Mouse (Mus musculus) limb, embryonic 13.5 days (tissue): ENCODE data around the gene Orai3. TPM values are rescaled to one million over a fixed set of nuclear protein-coding genes. Genes with fewer than 3 reads are reported as not detected.
"Not testable (repeated sequence)": the region's sequence is repeated elsewhere in the genome, so short reads cannot be mapped to it uniquely, and the experiment has no call there.

ENCODE experiments used
- ATAC-seq: fragments of 200-750 bp; cut with Nextera tagmentation; 2 replicates; pipeline ENCODE4 v1.8.0; 2017; ENCODE audit warnings: low read depth, moderate number of reproducible peaks, moderate TSS enrichment; ENCODE audit not compliant: low FRiP score
- H3K27ac ChIP-seq: fragments of 300-500 bp; sonication (generic); 2 replicates; pipeline ENCODE4 v1.5.1; 2015; ENCODE audit warnings: inconsistent platforms, mild to moderate bottlenecking, moderate library complexity
- H3K27me3 ChIP-seq: fragments of 300-500 bp; sonication (generic); 2 replicates; pipeline ENCODE4 v1.6.1; 2015; ENCODE audit warnings: mild to moderate bottlenecking, inconsistent platforms
- H3K36me3 ChIP-seq: fragments of 300-500 bp; sonication (generic); 2 replicates; pipeline ENCODE4 v1.6.1; 2015; ENCODE audit warnings: inconsistent platforms, mild to moderate bottlenecking, moderate library complexity
- H3K4me1 ChIP-seq: fragments of 300-500 bp; sonication (generic); 2 replicates; pipeline ENCODE4 v1.6.1; 2015; ENCODE audit warnings: inconsistent platforms
- H3K4me2 ChIP-seq: fragments of 300-500 bp; sonication (generic); replicated peaks from 2 replicates; pipeline ENCODE4 v1.6.1; 2015; ENCODE audit warnings: inconsistent platforms, mild to moderate bottlenecking, moderate library complexity
- H3K4me3 ChIP-seq: fragments of 300-500 bp; sonication (generic); 2 replicates; pipeline ENCODE4 v1.5.1; 2015; ENCODE audit warnings: moderate library complexity, mild to moderate bottlenecking, inconsistent platforms
- H3K9ac ChIP-seq: fragments of 300-500 bp; sonication (generic); 2 replicates; pipeline ENCODE4 v1.6.1; 2015; ENCODE audit warnings: mild to moderate bottlenecking, inconsistent platforms
- H3K9me3 ChIP-seq: fragments of 300-500 bp; sonication (generic); 2 replicates; pipeline ENCODE4 v1.6.1; 2016; ENCODE audit warnings: inconsistent platforms
- WGBS: fragments of 180-500 bp; shearing (Covaris S2); methylation state at CpG from one replicate; pipeline ENCODE4 v1.1.7; 2015; 5-methylcytosine and 5-hydroxymethylcytosine counted together
- polyA plus RNA-seq: library from polyadenylated mRNA; unstranded; fragments of >200 nt; fragmentation: Nextera tagmentation; extraction: Ambion mirVana; gene quantifications from 2 replicates; pipeline ENCODE4 v1.2.1, GENCODE M21; 2015

Orai3 gene
- 20.1 and 20.8 TPM in 2 replicates for polyA plus RNA-seq

- Histone ChIP-seq H3K27ac (peak within 1 kb of the TSS; percentile 95), H3K27me3 (no peaks in the 10 kb centered on the region), H3K9me3 (no peaks in the 10 kb centered on the region), H3K4me2 (peak within 1 kb of the TSS; percentile 91), H3K36me3 (peaks cover 44% of the 10 kb centered on the region), H3K4me3 (peak within 1 kb of the TSS; percentile 73), H3K4me1 (peaks cover 24% of the 10 kb centered on the region), H3K9ac (peak within 1 kb of the TSS; percentile 92)
- peak; percentile 75 for ATAC-seq
- WGBS = under 1% methylated on average over 24 of the region's 24 CpGs
Measured at GRCm38 (mm10) chr7:127769651-127770038, at the start of gene Orai3. Gene Orai3 (plus strand): TSS chr7:127769815.

DNA sequence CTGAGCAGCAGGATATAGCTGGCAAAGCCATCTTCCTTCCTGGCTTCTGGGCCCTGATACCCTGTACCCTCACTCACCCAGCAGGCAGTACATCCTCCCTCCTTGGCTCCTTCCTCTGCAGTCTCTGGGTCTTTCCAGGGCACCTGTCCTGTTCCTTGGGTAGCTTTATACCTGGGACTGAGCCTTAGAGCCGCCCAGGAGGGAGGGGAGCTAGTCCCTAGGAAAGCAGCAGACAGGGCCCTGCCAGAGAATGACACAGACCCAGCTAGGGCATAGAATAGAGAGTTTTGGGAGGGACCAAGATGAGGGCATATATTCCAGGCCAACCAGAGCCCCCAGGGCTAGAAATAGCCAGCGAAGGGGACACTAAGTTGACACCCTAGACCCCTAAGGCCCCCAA, 44.1 kb upstream of the Orai3 start:
- 47% methylated on average over 2 of the region's 2 CpGs for WGBS
- H3K4me2 ChIP-seq = no peak overlapping the region
- H3K27ac ChIP-seq = no peak overlapping the region
- no peak overlapping the region for H3K9ac ChIP-seq
- no peaks in the 10 kb centered on the region for H3K9me3 ChIP-seq
- no peaks in the 10 kb centered on the region for H3K27me3 ChIP-seq
- no peak for ATAC-seq
- H3K4me1 ChIP-seq = no peaks in the 10 kb centered on the region
- H3K36me3 ChIP-seq = no peaks in the 10 kb centered on the region
- H3K4me3 ChIP-seq = no peak overlapping the region

GRCm38 (mm10) chr7:127725924-127726323, 43.7 kb upstream of the Orai3 start:
- no peak for ATAC-seq
- Histone ChIP-seq H3K27ac (no peak overlapping the region), H3K4me2 (no peak overlapping the region), H3K27me3 (no peaks in the 10 kb centered on the region), H3K4me1 (no peaks in the 10 kb centered on the region), H3K9ac (no peak overlapping the region), H3K9me3 (no peaks in the 10 kb centered on the region), H3K36me3 (no peaks in the 10 kb centered on the region), H3K4me3 (no peak overlapping the region)
- 63% methylated on average over 6 of the region's 6 CpGs for WGBS

- H3K27me3 ChIP-seq = no peaks in the 10 kb centered on the region
- 88% methylated on average over 7 of the region's 7 CpGs for WGBS
- ATAC-seq = no peak
- H3K36me3 ChIP-seq = no peaks in the 10 kb centered on the region
- H3K27ac ChIP-seq = no peak overlapping the region
- H3K9ac ChIP-seq = no peak overlapping the region
- no peaks in the 10 kb centered on the region for H3K9me3 ChIP-seq
- H3K4me2 ChIP-seq = no peak overlapping the region
- H3K4me3 ChIP-seq = no peak overlapping the region
- no peaks in the 10 kb centered on the region for H3K4me1 ChIP-seq
Measured at GRCm38 (mm10) chr7:127727898-127728297, 41.7 kb upstream of the Orai3 start.

DNA sequence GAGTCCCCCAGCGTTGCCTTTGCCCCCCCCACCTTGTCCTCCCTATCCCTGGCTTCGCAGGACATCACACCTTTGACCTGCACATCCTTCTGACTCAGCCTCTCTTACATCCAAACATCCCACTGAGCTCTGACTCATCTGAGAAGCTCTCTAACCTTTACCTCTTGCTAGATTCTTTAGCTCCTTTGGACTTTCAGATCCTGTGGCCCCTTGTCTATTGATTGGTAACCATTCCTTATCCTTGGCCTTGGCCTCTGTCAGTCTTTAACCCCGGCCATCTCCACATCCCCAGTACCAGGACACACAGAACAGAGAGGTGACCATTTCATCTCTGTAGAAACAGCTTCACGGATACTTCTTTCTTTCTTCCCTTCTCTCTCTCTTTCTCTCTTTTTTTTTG, 39.4 kb upstream of the Orai3 start:
- Histone ChIP-seq H3K4me3 (no peak overlapping the region), H3K9ac (no peak overlapping the region), H3K36me3 (no peaks in the 10 kb centered on the region), H3K4me1 (no peaks in the 10 kb centered on the region), H3K27ac (no peak overlapping the region), H3K27me3 (no peaks in the 10 kb centered on the region), H3K4me2 (no peak overlapping the region), H3K9me3 (no peaks in the 10 kb centered on the region)
- ATAC-seq = no peak
- WGBS = 68% methylated on average over 4 of the region's 4 CpGs

GRCm38 (mm10) chr7:127732066-127732465, 37.5 kb upstream of the Orai3 start, which contains the start of gene Ctf2:
Gene Ctf2 (minus strand): TSS chr7:127732166.
- H3K36me3 ChIP-seq, ATAC-seq, H3K4me3 ChIP-seq, H3K27me3 ChIP-seq, H3K9ac ChIP-seq, H3K4me1 ChIP-seq, H3K27ac ChIP-seq, H3K9me3 ChIP-seq, H3K4me2 ChIP-seq: not testable (repeated sequence)
- 100% methylated on average over 1 of the region's 5 CpGs for WGBS

DNA sequence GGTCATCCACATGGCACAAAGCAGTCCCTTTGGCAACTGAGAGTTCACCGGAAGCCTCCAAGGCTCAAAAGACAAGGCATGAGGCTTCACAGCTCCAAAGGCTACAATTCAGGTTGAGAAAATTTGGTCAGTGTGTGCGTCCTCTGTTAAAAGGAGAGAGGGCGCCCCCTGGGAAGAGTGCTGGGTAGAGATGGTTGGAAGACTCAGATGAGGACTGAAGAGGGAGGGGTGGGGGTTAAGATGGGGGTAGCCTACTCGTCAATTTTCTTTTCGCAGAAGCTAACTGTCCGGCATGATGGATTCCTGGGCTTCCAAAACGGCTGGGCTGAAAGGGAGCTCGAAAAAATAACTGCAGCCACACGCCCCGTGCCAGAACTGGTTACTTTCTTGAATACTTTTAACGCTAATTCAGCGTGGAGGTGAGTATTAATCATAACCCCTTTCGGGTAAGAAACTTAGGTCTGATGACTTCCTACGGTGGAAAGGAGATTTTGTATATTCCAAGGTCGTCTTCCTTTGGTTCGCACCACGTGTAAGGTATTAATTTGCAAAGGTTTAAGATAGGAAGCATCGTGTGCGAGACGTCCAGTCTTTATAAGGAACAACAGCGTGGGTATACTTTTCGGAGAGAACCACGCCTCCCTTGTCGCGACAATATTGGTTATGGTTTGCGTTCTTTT, 25.1 kb upstream of the Orai3 start, which contains the start of gene Fbxl19:
TSS of gene Fbxl19 (plus strand) at position 178 of the 680 bp plus-strand sequence.
- no peak for ATAC-seq
- 1% methylated on average over 26 of the region's 26 CpGs for WGBS
- H3K4me1 ChIP-seq = peaks cover 22% of the 10 kb centered on the region
- H3K27me3 ChIP-seq = no peaks in the 10 kb centered on the region
- H3K4me2 ChIP-seq = peak within 1 kb of the TSS; percentile 85
- peak within 1 kb of the TSS; percentile 92 for H3K9ac ChIP-seq
- peak within 1 kb of the TSS; percentile 96 for H3K4me3 ChIP-seq
- H3K36me3 ChIP-seq = peaks cover 17% of the 10 kb centered on the region
- H3K27ac ChIP-seq = peak within 1 kb of the TSS; percentile 93
- no peaks in the 10 kb centered on the region for H3K9me3 ChIP-seq

DNA sequence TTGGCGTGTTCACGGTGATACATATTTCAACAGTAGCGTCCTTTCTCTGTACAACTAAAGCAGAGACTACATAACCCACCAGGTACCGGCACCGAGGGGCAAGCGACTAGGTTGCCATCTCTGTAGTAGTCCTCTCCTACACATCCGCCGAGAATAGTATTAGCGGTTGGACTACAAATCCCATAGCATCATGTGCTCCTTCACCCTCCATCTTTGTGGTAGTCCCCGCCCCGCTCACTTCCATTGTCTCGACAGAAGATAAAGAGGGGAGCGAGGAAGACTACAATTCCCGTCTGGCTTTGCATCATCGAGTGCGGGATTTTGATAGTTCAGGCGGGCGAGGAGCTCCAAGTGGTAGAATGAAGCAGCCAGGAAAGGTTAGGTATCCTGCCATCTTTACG, 24.4 kb upstream of the Orai3 start:
- WGBS = under 1% methylated on average over 19 of the region's 19 CpGs
- Histone ChIP-seq H3K4me2 (peak overlapping the region; percentile 85), H3K9me3 (no peaks in the 10 kb centered on the region), H3K4me1 (peaks cover 22% of the 10 kb centered on the region), H3K27ac (peak overlapping the region; percentile 93), H3K36me3 (peaks cover 25% of the 10 kb centered on the region), H3K9ac (peak overlapping the region; percentile 92), H3K27me3 (no peaks in the 10 kb centered on the region), H3K4me3 (peak overlapping the region; percentile 96)
- ATAC-seq = peak; percentile 85

GRCm38 (mm10) chr7:127745652-127746493, 23.7 kb upstream of the Orai3 start:
- WGBS = under 1% methylated on average over 39 of the region's 39 CpGs
- H3K4me1 ChIP-seq = peaks cover 22% of the 10 kb centered on the region
- peak overlapping the region; percentile 85 for H3K4me2 ChIP-seq
- H3K9me3 ChIP-seq = no peaks in the 10 kb centered on the region
- peak overlapping the region; percentile 96 for H3K4me3 ChIP-seq
- peak; percentile 91 for ATAC-seq
- peak overlapping the region; percentile 92 for H3K9ac ChIP-seq
- no peaks in the 10 kb centered on the region for H3K27me3 ChIP-seq
- peak overlapping the region; percentile 93 for H3K27ac ChIP-seq
- H3K36me3 ChIP-seq = peaks cover 31% of the 10 kb centered on the region

DNA sequence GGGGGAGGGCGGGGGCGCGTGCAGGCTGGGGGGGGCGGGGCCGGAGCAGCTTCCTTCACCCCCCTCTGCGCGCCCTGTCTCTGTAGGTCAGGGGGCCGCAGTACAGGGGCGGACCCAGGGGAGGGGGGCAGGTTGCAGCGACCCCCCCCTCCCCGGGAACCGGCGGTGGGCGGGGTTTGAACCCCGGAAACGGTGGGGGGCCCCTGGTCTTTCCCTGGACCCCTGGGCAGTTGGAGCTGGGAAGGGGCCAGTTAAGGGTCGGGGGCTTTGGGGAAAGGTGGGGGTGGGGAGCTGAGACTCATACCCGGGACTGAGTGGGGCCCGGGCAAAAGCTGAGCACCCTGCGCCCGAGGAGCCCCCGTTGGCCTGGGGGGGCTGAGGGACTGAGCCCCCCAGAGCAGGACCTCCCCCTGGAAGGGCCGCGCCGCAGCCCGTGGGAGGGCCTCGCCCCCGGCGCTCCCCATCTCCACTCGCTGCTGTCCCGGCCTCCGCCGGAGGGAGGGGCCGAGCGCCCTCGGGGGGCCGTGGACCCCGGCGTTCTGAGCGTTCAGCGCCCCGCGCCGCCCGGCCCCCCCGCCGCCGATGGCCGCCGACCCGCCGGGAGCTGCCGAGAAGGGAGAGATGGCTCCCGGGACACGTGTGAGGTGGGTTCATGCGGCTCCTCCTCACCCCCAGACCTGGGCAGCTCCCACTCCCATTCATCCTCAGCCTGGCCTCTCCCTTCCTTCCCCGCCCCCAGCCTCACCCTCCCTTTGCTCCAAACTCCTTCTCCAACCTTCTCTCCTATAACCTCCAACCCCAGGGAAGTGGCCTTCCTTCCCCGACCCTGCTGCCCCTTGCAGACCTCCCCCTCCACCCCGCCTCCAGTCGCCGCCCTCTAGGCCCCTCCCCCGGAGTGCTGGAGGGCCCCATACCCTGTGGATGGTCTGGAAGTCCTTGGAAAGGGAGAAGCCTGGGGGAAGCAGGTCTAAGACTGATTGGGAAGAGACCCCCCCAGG, 22.8 kb upstream of the Orai3 start:
- peaks cover 22% of the 10 kb centered on the region for H3K4me1 ChIP-seq
- peak; percentile 0; the same call in 1 of the 2 replicates for ATAC-seq
- no peaks in the 10 kb centered on the region for H3K27me3 ChIP-seq
- WGBS = under 1% methylated on average over 52 of the region's 62 CpGs
- H3K4me3 ChIP-seq = peak overlapping the region; percentile 96
- peaks cover 40% of the 10 kb centered on the region for H3K36me3 ChIP-seq
- peak overlapping the region; percentile 93 for H3K27ac ChIP-seq
- H3K9ac ChIP-seq = peak overlapping the region; percentile 92
- H3K4me2 ChIP-seq = peak overlapping the region; percentile 85
- H3K9me3 ChIP-seq = no peaks in the 10 kb centered on the region

- peaks cover 49% of the 10 kb centered on the region for H3K36me3 ChIP-seq
- no peaks in the 10 kb centered on the region for H3K27me3 ChIP-seq
- peak overlapping the region; percentile 85 for H3K4me2 ChIP-seq
- no peak for ATAC-seq
- peaks cover 22% of the 10 kb centered on the region for H3K4me1 ChIP-seq
- no peaks in the 10 kb centered on the region for H3K9me3 ChIP-seq
- peak overlapping the region; percentile 93; the same call in 1 of the 2 replicates for H3K27ac ChIP-seq
- WGBS = 31% methylated on average over 6 of the region's 6 CpGs
- peak overlapping the region; percentile 96 for H3K4me3 ChIP-seq
- H3K9ac ChIP-seq = peak overlapping the region; percentile 92
Measured at GRCm38 (mm10) chr7:127747559-127748234, 21.9 kb upstream of the Orai3 start.
